Mouse (Mus musculus) thymus, postnatal 4 days (tissue): ENCODE measurements around the gene Mptx2.
"Not testable (repeated sequence)": the region's sequence is repeated elsewhere in the genome, so short reads cannot be mapped to it uniquely, and the experiment has no call there.

Source experiments
- DNase-seq: peaks from one replicate; pipeline ENCODE4 v3.0.0; 2021

Gene Mptx2

GRCm38 (mm10) chr1:173277677-173278076, at the start of gene Mptx2:
TSS of gene Mptx2 (minus strand) at chr1:173277777.
- DNase-seq = no peak

- no peak for DNase-seq
These were observed 49.0 kb upstream of the Mptx2 start for GRCm38 (mm10) chr1:173326552-173326951.

GRCm38 (mm10) chr1:173325395-173325794, 47.8 kb upstream of the Mptx2 start:
- DNase-seq = no peak

GRCm38 (mm10) chr1:173324961-173325360, 47.4 kb upstream of the Mptx2 start:
- DNase-seq = no peak

GRCm38 (mm10) chr1:173323839-173324585, 46.4 kb upstream of the Mptx2 start:
- peak; percentile 45 for DNase-seq

- no peak for DNase-seq
These were observed 44.7 kb upstream of the Mptx2 start for GRCm38 (mm10) chr1:173322249-173322627.

GRCm38 (mm10) chr1:173321593-173322248, 44.1 kb upstream of the Mptx2 start:
- DNase-seq = no peak

GRCm38 (mm10) chr1:173317925-173318477, 40.4 kb upstream of the Mptx2 start:
- no peak for DNase-seq

GRCm38 (mm10) chr1:173315725-173316124, 38.1 kb upstream of the Mptx2 start:
- DNase-seq = no peak

- DNase-seq = not testable (repeated sequence)
These were observed 36.0 kb upstream of the Mptx2 start for GRCm38 (mm10) chr1:173313535-173314050.

GRCm38 (mm10) chr1:173302795-173303194, 25.2 kb upstream of the Mptx2 start:
- not testable (repeated sequence) for DNase-seq

- no peak for DNase-seq
These were observed 11.9 kb downstream of the Mptx2 start, which contains the start of gene Olfr418 for GRCm38 (mm10) chr1:173265701-173266100. TSS of gene Olfr418 (plus strand) at chr1:173266001.

- DNase-seq = no peak
These were observed 27.7 kb downstream of the Mptx2 start for GRCm38 (mm10) chr1:173249888-173250287.

- DNase-seq = not testable (repeated sequence)
These were observed 40.6 kb downstream of the Mptx2 start for GRCm38 (mm10) chr1:173237004-173237403.

GRCm38 (mm10) chr1:173227081-173227480, 50.5 kb downstream of the Mptx2 start, which contains the start of gene Fcer1a:
TSS of gene Fcer1a (minus strand) at chr1:173227214.
- no peak for DNase-seq
